Mouse (Mus musculus): ENCODE results near the gene Trove2.

The Trove2 gene

DNA sequence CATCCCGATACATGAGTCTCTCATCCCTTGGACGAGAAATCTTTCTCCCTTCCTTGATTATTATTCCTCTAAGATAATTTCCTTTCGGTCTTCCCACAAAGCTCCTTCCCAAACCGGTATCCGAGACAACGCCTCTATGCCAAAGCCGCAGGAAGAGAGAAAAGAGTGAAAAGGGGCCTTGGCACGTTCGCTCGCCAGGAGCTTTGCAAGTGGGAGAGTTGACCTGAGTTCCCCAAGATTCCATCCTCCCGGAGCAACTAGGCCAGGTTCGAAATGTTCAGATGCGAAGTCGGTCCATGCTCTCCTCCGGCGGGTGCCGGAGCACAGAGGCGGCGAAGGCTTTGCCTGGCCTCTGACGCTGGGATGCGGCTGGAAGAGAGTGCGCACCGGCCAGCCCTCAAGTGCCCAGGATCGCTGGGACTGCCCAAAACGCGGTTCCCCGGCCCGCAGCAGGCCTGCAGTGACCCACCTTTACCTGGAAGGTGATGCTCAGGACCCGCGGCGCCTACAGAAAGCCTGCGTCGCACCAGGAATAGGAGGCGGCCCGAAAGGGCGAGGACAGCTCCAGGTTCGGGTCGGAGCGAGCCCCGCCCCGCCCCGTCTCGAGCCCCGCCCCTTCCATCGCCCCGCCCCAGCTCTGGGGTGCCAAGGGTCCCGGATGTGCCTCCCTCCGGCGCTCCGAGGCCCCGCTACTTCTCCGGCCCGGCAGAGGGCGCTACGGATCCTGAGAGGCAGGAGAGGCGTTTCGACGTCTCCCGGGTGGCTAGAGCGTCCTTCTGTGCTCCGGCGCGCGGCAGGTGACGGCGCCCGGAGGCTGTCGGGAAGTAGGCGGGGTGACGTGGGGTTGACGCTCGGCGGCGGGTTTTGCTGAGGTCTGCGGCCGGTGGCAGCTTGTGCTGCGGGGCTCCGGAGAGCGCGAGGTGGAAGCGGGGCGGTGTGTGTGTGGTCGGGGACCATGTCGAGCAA, at the start of gene Trove2, which contains the start of gene Uchl5:
Gene Trove2 (minus strand): TSS at position 623 of the 966 bp plus-strand sequence.
Gene Uchl5 (plus strand): TSS at position 827 of the 966 bp plus-strand sequence.
- DNase-seq: peak; percentile 97 to 99

DNA sequence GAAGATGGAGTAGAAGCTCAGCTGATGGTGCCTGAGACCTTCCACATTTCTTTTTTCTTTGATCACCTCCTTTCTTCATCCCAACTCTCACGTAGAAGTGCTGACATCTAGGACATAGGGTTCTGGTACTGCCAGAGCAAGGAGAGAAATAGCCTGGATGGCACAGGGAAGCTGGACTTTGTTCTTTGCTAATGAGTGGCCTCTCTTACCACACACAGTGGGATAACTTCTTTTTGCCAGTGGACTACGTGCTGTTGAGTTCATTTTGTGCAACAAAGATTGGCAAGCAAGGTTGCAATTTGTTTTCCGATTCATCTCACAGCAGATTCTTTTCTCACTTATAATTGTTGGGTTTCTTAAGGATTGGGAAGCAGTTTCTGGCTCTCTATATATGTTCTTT, 45.8 kb upstream of the Trove2 start:
- DNase-seq: no peak

GRCm38 (mm10) chr1:143820096-143820877, 43.4 kb upstream of the Trove2 start:
- DNase-seq: no peak

- DNase-seq: peak; percentile 49 to 66
These were observed 37.0 kb upstream of the Trove2 start for GRCm38 (mm10) chr1:143813676-143814360.

DNA sequence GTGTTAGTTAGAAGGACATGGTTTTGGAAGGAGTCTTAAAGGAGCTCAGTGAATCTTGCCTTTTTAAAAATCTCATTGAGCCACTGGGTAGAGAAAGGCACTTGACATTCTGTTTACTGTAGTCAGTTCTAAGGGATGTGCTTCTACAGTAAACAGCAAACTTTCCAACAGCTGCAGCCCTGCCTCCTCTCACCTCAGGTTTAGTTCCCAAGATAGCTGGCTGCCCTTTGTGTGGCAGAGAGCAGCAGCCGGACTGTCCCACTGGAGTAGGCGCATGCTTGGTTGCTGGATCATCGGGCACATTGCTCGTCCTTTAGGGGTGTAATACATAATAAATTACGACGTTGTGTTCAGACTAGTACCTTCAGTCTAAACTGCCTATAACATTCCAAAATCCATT, 32.2 kb upstream of the Trove2 start:
- no peak for DNase-seq

DNA sequence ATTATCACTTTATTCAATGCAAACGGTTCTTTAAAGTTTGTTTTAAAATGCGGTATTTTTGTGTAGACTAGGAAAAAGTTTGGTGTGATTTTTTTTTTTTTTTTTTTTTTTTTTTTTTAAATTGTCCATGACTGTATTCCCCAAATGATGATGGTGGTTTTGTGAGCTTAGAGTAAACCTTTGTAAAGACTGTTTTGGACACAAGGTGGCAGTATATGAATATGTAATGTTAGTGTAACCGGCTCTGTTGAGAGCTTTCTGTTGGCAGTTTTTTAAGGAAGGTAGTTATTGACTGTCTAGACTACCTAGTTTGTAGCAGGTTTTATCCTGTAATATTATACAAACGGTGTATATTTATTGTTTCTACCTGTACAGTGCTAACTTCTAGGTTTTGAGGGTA, 26.7 kb upstream of the Trove2 start:
- DNase-seq: peak; percentile 7 to 11

DNA sequence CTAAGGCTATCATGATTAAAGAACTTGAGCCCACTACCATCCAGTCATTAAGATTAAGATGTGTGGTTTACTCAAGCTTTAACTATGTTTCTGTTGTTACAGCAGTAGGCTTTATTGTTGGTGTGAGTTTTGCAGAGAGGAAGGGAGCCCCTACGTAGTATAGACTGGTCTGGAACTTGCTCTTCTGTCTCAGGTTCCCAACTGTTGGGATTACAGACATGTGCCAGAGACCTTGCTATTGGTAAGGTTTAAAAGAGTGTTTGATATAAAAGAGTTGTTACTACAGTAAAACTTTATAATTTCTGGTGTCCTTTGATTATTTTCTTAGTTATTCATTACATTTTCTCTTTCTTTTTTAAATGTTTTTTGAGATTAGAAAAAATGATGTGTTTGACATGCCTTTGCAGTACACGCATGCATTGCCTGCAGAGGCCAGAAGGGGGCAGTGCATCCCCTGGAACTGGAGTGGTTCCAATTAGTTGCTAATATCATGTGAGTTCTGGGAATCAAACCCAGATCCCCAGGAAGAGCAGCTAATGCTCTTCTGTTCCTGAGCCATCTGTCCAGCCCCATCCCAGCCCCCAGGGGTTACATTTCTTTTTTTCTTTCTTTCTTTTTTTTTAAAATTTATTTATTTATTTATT, 11.8 kb upstream of the Trove2 start:
- peak in 1 of 2 experiments; percentile 23 for DNase-seq

- DNase-seq: no peak
These were observed 820 bp upstream of the Trove2 start for GRCm38 (mm10) chr1:143777558-143778218.

DNA sequence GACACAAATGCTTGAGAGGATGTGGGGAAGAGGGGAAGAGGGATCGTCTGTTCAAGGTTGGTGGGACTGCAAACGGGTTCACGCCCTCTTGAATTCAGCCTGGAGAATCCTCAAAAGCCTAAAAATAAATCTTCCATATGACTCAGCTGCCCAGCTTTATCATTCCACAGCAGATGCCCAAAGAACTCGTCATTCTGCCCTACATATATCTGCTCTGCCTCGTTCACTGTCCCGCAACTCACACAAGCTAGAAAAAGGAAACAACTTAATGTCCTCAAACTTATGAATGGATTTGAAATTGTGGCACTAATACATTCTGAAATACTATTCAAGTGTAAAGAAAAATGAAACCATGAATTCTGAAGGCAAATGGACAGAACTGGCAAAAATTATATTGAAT, 3.0 kb downstream of the Trove2 start:
- no peak for DNase-seq

- no peak for DNase-seq
These were observed 3.8 kb downstream of the Trove2 start for GRCm38 (mm10) chr1:143773082-143773481.

DNA sequence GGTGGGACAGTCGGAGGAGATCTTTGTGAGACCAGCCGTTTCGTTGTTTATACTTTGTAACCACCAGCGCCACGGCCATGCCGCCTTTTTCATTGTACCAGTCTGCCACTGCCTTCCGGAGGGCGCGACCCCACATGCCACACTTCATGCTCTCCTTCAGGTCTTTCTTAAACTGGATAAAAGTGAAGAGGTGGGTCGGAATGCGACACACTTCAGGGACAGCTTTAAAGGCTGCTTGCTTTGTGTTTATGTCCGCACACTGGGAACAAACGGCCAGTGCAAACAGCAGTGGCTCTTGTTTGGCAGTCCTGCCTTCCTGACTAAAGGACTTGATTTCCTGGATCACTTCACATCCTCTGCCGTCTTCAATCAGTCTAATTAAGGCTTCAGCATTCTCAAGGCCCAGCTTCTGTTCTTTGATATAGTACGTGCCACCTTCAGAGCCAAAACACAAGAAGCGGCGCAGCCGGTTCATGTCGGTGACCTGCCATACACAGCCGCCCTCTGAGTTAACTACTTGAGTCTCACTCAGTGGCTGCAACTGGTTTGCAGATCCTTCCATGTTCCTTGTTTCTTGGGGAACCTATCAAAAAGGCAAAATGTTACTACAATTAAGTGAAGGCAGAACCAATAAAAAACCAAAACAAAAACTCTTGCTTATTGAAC, 6.3 kb downstream of the Trove2 start:
- no peak for DNase-seq

DNA sequence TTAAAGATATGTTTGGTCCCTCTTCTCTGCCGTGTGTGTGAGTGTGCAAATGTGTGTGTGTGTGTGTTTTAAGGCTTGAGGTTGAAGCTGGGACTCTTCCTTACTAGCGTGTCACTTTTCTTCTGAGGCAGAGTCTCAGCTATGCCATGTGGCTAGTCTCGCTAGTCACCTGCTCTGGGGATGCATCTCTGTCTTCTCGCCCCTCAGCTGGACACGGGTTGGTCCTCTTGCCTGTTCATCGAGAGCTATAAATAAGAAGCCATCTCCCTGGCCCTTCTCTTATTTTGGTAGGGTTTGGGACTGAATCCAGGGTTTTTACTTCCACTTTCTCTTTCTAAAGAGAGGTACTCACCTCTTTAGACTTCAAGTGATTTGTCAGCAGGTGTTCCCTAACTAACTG, 10.6 kb downstream of the Trove2 start:
- DNase-seq: no peak

DNA sequence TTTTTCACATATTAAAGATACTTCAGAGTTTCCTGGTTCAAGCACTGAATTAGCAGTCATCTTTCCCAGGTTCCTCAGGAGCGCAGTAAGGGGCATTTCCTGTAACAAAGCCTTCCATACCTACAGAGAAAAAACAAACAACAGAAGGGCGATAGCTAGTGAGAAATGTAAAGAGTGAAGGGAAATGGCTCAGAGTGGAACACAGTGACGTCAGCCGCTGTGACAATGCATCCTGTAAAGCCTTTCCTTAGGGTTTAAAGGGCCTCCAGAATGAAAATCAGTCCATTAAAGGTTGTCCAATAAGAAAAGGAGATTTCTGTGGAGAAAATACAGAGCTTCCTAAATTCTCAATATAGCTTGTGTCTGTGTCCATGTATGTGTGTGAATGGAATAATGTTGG, 11.1 kb downstream of the Trove2 start:
- no peak for DNase-seq

- DNase-seq: no peak
These were observed 12.4 kb downstream of the Trove2 start for GRCm38 (mm10) chr1:143764443-143764842.

DNA sequence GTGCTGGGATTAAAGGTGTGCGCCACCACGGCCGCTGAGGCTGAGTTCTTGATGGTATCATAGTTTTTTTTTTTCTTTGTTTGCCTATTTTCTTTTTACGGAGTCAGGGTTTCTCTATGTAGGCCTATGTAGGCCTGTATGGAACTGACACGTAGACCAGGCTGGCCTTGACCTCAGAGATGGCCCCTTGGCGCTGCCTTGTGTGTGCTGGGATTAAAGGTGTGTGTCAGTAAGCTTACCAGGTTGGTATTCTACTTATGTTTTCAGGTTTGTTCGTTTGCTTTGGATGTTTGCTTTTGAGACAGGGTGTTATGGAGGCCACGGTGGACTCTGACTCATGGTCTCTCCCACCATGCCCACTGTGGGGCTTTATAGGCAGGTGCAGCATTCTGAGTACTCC, 14.7 kb downstream of the Trove2 start:
- DNase-seq: no peak

GRCm38 (mm10) chr1:143745871-143746270, 31.0 kb downstream of the Trove2 start:
- no peak for DNase-seq

DNA sequence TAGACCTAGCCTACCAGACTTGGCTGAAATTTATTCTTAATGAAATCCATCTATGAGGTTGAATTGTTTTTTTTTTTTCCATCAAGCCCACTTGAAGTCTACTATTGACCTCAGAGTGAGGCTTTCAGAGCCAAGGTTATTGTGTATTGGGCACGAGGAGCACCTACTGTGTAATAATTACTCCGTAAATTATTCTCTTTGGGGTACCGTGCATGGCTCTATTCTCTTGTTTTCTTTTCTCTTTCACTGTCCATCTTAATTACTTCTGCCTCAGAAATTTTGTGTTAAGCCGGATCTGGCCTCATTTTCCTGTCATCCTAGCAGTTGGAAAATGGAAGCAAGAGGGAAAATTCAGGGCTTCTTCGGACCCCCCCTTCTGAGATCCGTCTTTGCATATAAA, 34.7 kb downstream of the Trove2 start:
- DNase-seq: no peak

DNA sequence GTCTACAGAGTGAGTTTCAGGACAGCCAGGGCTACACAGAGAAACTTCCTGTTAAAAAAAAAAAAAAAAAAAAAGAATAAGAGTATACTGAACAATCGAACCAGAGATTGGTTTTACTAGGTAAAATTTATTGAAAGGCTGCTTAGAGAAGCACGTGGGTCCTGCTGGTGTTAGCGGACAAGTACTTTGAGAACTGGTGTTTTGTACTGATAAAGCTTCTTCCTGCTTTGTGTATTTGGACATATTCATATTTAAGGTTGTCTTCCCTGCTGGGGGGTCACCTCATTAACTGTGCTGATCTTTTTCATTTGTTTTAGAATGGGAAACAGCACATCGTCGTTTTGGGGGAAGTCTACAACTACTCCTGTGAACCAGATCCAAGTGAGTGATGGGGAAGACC, 35.5 kb downstream of the Trove2 start:
- no peak for DNase-seq

DNA sequence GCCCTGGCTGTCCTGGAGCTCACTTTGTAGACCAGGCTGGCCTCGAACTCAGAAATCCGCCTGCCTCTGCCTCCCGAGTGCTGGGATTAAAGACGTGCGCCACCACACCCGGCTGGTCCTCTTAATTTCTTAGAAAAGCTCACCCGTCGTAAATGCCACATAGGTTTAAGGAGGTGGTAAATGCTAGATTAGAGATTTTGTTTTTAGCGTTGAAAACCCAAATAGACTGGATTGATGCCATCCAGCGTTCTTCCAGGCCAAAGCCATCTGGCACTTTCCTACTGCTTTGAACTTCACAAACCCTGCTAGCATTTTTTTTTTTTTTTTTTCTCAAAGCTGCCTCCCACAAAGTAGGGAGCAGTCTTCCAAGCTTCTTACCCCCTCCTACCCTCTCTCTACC, 36.3 kb downstream of the Trove2 start:
- DNase-seq: peak; percentile 22 to 26

GRCm38 (mm10) chr1:143739361-143740350, 37.2 kb downstream of the Trove2 start:
- peak; percentile 96 to 98 for DNase-seq
